Mouse (Mus musculus) limb, embryonic 12.5 days (tissue): Measurements from ENCODE around the gene Icam5. TPM values are rescaled to one million over a fixed set of nuclear protein-coding genes. Genes with fewer than 3 reads are reported as not detected.
A peak's percentile ranks its signal among the peaks of the same experiment; 100 is the strongest.

Experiments
- ATAC-seq: fragments of 200-750 bp; cut with Nextera tagmentation; 2 replicates; pipeline ENCODE4 v1.8.0; 2017; ENCODE audit warnings: low read depth, moderate TSS enrichment; ENCODE audit not compliant: insufficient number of reproducible peaks, insufficient read depth, low FRiP score, low TSS enrichment
- H3K27ac ChIP-seq: fragments of 300-500 bp; sonication (generic); 2 replicates; pipeline ENCODE4 v1.5.1; 2016; ENCODE audit warnings: mild to moderate bottlenecking, moderate library complexity
- H3K27me3 ChIP-seq: fragments of 300-500 bp; sonication (generic); 2 replicates; pipeline ENCODE4 v1.6.1; 2016; ENCODE audit warnings: mild to moderate bottlenecking, moderate library complexity
- H3K36me3 ChIP-seq: fragments of 300-500 bp; sonication (generic); 2 replicates; pipeline ENCODE4 v1.6.1; 2016; ENCODE audit warnings: mild to moderate bottlenecking, moderate library complexity
- H3K4me1 ChIP-seq: fragments of 300-500 bp; sonication (generic); replicated peaks from 2 replicates; pipeline ENCODE4 v1.6.1; 2016
- H3K4me2 ChIP-seq: fragments of 300-500 bp; sonication (generic); 2 replicates; pipeline ENCODE4 v1.6.1; 2016; ENCODE audit warnings: mild to moderate bottlenecking, moderate library complexity
- H3K4me3 ChIP-seq: fragments of 300-500 bp; sonication (generic); replicated peaks from 2 replicates; pipeline ENCODE4 v1.5.1; 2016; ENCODE audit warnings: mild to moderate bottlenecking
- H3K9ac ChIP-seq: fragments of 300-500 bp; sonication (generic); replicated peaks from 2 replicates; pipeline ENCODE4 v1.6.1; 2016; ENCODE audit warnings: mild to moderate bottlenecking, moderate library complexity
- H3K9me3 ChIP-seq: fragments of 300-500 bp; sonication (generic); 2 replicates; pipeline ENCODE4 v1.6.1; 2016; ENCODE audit warnings: mild to moderate bottlenecking, moderate library complexity
- WGBS: fragments of 180-500 bp; shearing (Covaris S2); methylation state at CpG from one replicate; pipeline ENCODE4 v1.1.7; 2016; 5-methylcytosine and 5-hydroxymethylcytosine counted together
- polyA plus RNA-seq: library from polyadenylated mRNA; unstranded; fragments of >200 nt; fragmentation: Nextera tagmentation; extraction: Ambion mirVana; gene quantifications from 2 replicates; pipeline ENCODE4 v1.2.1, GENCODE M21; 2016

The Icam5 gene
- polyA plus RNA-seq, 1 experiment from 2014 or later = not detected

- Histone ChIP-seq H3K9me3 (no peaks in the 10 kb centered on the region), H3K36me3 (no peaks in the 10 kb centered on the region), H3K27ac (0 out of 2 replicates have a peak overlapping the region, but pooled peaks have one; percentile 20), H3K27me3 (peaks cover 62% of the 10 kb centered on the region), H3K9ac (peak overlapping the region; percentile 42), H3K4me2 (peak overlapping the region; percentile 59), H3K4me1 (peaks cover 11% of the 10 kb centered on the region), H3K4me3 (peak overlapping the region; percentile 38)
- 2% methylated on average over 29 of the region's 29 CpGs for WGBS
- no peak for ATAC-seq
Measured at GRCm38 (mm10) chr9:21014691-21015570, 16.9 kb upstream of the Icam5 start.

- Histone ChIP-seq H3K9me3 (no peaks in the 10 kb centered on the region), H3K4me2 (peak within 1 kb of the TSS; percentile 59), H3K27me3 (peaks cover 62% of the 10 kb centered on the region), H3K4me3 (peak within 1 kb of the TSS; percentile 38), H3K27ac (0 out of 2 replicates have a peak within 1 kb of the TSS, but pooled peaks have one; percentile 20), H3K36me3 (no peaks in the 10 kb centered on the region), H3K9ac (peak within 1 kb of the TSS; percentile 42), H3K4me1 (peaks cover 11% of the 10 kb centered on the region)
- 0 out of 2 replicates have a peak, but pooled peaks have one; percentile 21 for ATAC-seq
- WGBS = under 1% methylated on average over 30 of the region's 30 CpGs
Measured at GRCm38 (mm10) chr9:21015571-21016130, 16.2 kb upstream of the Icam5 start, which contains the start of gene Icam1. Gene Icam1 (plus strand): TSS chr9:21015985.

- ATAC-seq = no peak
- Histone ChIP-seq H3K9me3 (no peaks in the 10 kb centered on the region), H3K27ac (no peak overlapping the region), H3K4me3 (peak overlapping the region; percentile 38), H3K27me3 (peaks cover 61% of the 10 kb centered on the region), H3K4me1 (peaks cover 11% of the 10 kb centered on the region), H3K4me2 (peak overlapping the region; percentile 59), H3K9ac (no peak overlapping the region), H3K36me3 (no peaks in the 10 kb centered on the region)
- 6% methylated on average over 17 of the region's 17 CpGs for WGBS
Measured at GRCm38 (mm10) chr9:21016331-21017176, 15.3 kb upstream of the Icam5 start.

- no peak for ATAC-seq
- Histone ChIP-seq H3K4me1 (peaks cover 11% of the 10 kb centered on the region), H3K9me3 (no peaks in the 10 kb centered on the region), H3K4me2 (peak overlapping the region; percentile 59; the same call in 1 of the 2 replicates), H3K27ac (no peak overlapping the region), H3K27me3 (peaks cover 55% of the 10 kb centered on the region), H3K9ac (no peak overlapping the region), H3K36me3 (no peaks in the 10 kb centered on the region), H3K4me3 (peak overlapping the region; percentile 38; the same call in 1 of the 2 replicates)
- WGBS = 33% methylated on average over 4 of the region's 4 CpGs
Measured at GRCm38 (mm10) chr9:21017177-21017575, 14.7 kb upstream of the Icam5 start.

GRCm38 (mm10) chr9:21018600-21018999 lies 13.3 kb upstream of the Icam5 start:
- WGBS = 63% methylated on average over 2 of the region's 2 CpGs
- no peak overlapping the region for H3K27ac ChIP-seq
- no peaks in the 10 kb centered on the region for H3K36me3 ChIP-seq
- H3K4me3 ChIP-seq = no peak overlapping the region
- peaks cover 51% of the 10 kb centered on the region for H3K27me3 ChIP-seq
- no peaks in the 10 kb centered on the region for H3K9me3 ChIP-seq
- no peak for ATAC-seq
- H3K4me2 ChIP-seq = no peak overlapping the region
- H3K9ac ChIP-seq = no peak overlapping the region
- H3K4me1 ChIP-seq = peaks cover 11% of the 10 kb centered on the region

DNA sequence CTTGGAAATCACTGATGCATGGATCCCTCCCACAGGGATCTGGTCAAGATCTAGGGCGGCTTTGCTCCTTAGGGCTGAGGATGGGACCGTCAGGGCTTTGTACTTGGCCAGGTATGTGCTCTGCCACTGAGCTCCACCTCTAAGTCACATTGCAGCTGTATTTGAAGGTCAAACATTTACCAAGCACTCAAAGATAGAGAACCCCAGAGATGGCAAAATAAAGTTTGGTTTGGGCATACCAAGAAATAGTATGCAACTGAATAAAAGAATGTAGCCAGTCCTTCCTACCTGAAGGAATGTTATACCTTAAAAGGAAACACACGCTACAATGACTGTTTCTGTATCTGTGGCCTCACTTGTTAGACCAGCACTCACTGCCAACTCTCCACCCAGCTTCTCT lies 10.5 kb upstream of the Icam5 start:
- H3K9me3 ChIP-seq = no peaks in the 10 kb centered on the region
- no peak for ATAC-seq
- no peak overlapping the region for H3K4me2 ChIP-seq
- no peak overlapping the region for H3K9ac ChIP-seq
- H3K27me3 ChIP-seq = peaks cover 32% of the 10 kb centered on the region
- no peak overlapping the region for H3K27ac ChIP-seq
- WGBS = 85% methylated on average over 3 of the region's 3 CpGs
- no peaks in the 10 kb centered on the region for H3K36me3 ChIP-seq
- H3K4me1 ChIP-seq = no peaks in the 10 kb centered on the region
- H3K4me3 ChIP-seq = no peak overlapping the region

GRCm38 (mm10) chr9:21022288-21022687 lies 9.6 kb upstream of the Icam5 start:
- Histone ChIP-seq H3K36me3 (no peaks in the 10 kb centered on the region), H3K4me1 (0 out of 2 replicates have a peak, but pooled peaks cover under 1% of the 10 kb centered on the region), H3K27ac (no peak overlapping the region), H3K4me2 (no peak overlapping the region), H3K9ac (no peak overlapping the region), H3K27me3 (peaks cover 31% of the 10 kb centered on the region), H3K4me3 (no peak overlapping the region), H3K9me3 (no peaks in the 10 kb centered on the region)
- WGBS = 55% methylated on average over 6 of the region's 6 CpGs
- no peak for ATAC-seq

GRCm38 (mm10) chr9:21022726-21023125 lies 9.1 kb upstream of the Icam5 start:
- Histone ChIP-seq H3K9ac (no peak overlapping the region), H3K27me3 (peaks cover 27% of the 10 kb centered on the region), H3K4me2 (no peak overlapping the region), H3K4me1 (peaks cover 5% of the 10 kb centered on the region), H3K36me3 (no peaks in the 10 kb centered on the region), H3K27ac (no peak overlapping the region), H3K9me3 (no peaks in the 10 kb centered on the region), H3K4me3 (no peak overlapping the region)
- ATAC-seq = no peak
- 71% methylated on average over 1 of the region's 1 CpGs for WGBS

- peaks cover 22% of the 10 kb centered on the region for H3K4me1 ChIP-seq
- peaks cover 43% of the 10 kb centered on the region for H3K27me3 ChIP-seq
- no peak overlapping the region for H3K4me2 ChIP-seq
- H3K9me3 ChIP-seq = no peaks in the 10 kb centered on the region
- no peak for ATAC-seq
- no peaks in the 10 kb centered on the region for H3K36me3 ChIP-seq
- WGBS = 74% methylated on average over 19 of the region's 19 CpGs
- H3K4me3 ChIP-seq = no peak overlapping the region
- no peak overlapping the region for H3K9ac ChIP-seq
- H3K27ac ChIP-seq = no peak overlapping the region
Measured at GRCm38 (mm10) chr9:21025258-21025810, 6.5 kb upstream of the Icam5 start.

DNA sequence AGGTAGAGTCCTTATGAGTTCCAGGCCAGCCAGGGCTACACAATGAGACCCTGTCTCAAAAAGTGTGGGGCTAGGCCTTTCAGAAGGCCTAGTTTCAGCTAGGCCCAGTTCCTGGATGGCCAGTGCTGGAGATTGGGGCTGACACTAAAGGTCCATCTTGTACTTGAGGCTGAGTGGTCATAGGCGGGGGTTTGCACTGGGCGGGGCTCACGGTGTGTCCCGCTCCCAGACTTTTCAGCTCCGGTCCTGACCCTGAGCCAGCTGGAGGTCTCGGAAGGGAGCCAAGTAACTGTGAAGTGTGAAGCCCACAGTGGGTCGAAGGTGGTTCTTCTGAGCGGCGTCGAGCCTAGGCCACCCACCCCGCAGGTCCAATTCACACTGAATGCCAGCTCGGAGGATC lies 5.0 kb upstream of the Icam5 start:
- peaks cover 57% of the 10 kb centered on the region for H3K27me3 ChIP-seq
- no peak overlapping the region for H3K4me3 ChIP-seq
- ATAC-seq = no peak

More for the DNA sequence above, 5.0 kb upstream of the Icam5 start:
- Histone ChIP-seq H3K9ac (no peak overlapping the region), H3K36me3 (no peaks in the 10 kb centered on the region), H3K9me3 (no peaks in the 10 kb centered on the region), H3K27ac (no peak overlapping the region), H3K4me2 (no peak overlapping the region), H3K4me1 (peaks cover 27% of the 10 kb centered on the region)
- WGBS = 77% methylated on average over 12 of the region's 12 CpGs
